ENCODE assay signal across 18 mouse cellular contexts in genomic region chr12:74216103-74216728, GRCm38 (mm10).
DNase-seq lines count a peak whose midpoint lies in the region; ATAC-seq and TF ChIP-seq lines count a peak whose summit lies in the region.
"Had no signal": no experiment of that assay in that cellular context is flagged by ENCODE, and none has a peak within 500 bp of the region (broad histone marks: within the 10 kb centered on the region; RNA-seq: fewer than 3 reads in every experiment).

No protein-coding gene starts in this region.

- no peaks in the 10 kb centered on the region for H3K9me3 ChIP-seq in hindbrain, embryonic 12.5 days (replicated peaks)
- H3K9me3 ChIP-seq: embryonic facial prominence, embryonic 12.5 days; forebrain, embryonic 12.5 days; heart, embryonic 13.5 days had no signal

- no peaks in the 10 kb centered on the region for H3K27me3 ChIP-seq in hindbrain, embryonic 12.5 days
- H3K27me3 ChIP-seq in cerebellum, adult 2 months (ENCODE audit: control insufficient read depth, insufficient read depth, low read length), result no peaks in the 10 kb centered on the region
- H3K27me3 ChIP-seq: embryonic facial prominence, embryonic 12.5 days; forebrain, embryonic 12.5 days; heart, embryonic 13.5 days had no signal

- H3K4me2 ChIP-seq in hindbrain, embryonic 12.5 days (replicated peaks), result no peak overlapping the region
- H3K4me2 ChIP-seq: embryonic facial prominence, embryonic 12.5 days; forebrain, embryonic 12.5 days; heart, embryonic 13.5 days had no signal

- H3K9ac ChIP-seq in hindbrain, embryonic 12.5 days, result no peak overlapping the region
- H3K9ac ChIP-seq: embryonic facial prominence, embryonic 12.5 days; forebrain, embryonic 12.5 days; heart, embryonic 13.5 days had no signal

- no peaks in the 10 kb centered on the region for H3K4me1 ChIP-seq in hindbrain, embryonic 12.5 days
- H3K4me1 ChIP-seq in cerebellum, adult 2 months (ENCODE audit: control insufficient read depth, insufficient read depth, low read length), result no peaks in the 10 kb centered on the region
- H3K4me1 ChIP-seq: embryonic facial prominence, embryonic 12.5 days; forebrain, embryonic 12.5 days; heart, embryonic 13.5 days had no signal

- TF ChIP-seq POLR2A in cerebellum, adult 2 months (IDR thresholded peaks at IDR 0.05; ENCODE audit: borderline replicate concordance, insufficient read depth, low read length), result no peak

- no peak overlapping the region for H3K4me3 ChIP-seq in hindbrain, embryonic 12.5 days
- no peak overlapping the region for H3K4me3 ChIP-seq in cerebellum, adult 2 months (replicated peaks; ENCODE audit: insufficient read depth, low read depth, low read length)
- H3K4me3 ChIP-seq: embryonic facial prominence, embryonic 12.5 days; forebrain, embryonic 12.5 days; heart, embryonic 13.5 days had no signal

- H3K27ac ChIP-seq in hindbrain, embryonic 12.5 days, result no peak overlapping the region
- H3K27ac ChIP-seq in cerebellum, adult 2 months (ENCODE audit: insufficient read depth, low read length), result no peak overlapping the region
- H3K27ac ChIP-seq: embryonic facial prominence, embryonic 12.5 days; forebrain, embryonic 12.5 days; heart, embryonic 13.5 days had no signal

- no peak for ATAC-seq in hindbrain, embryonic 12.5 days (ENCODE audit: low FRiP score)

- H3K36me3 ChIP-seq in hindbrain, embryonic 12.5 days, result no peaks in the 10 kb centered on the region
- H3K36me3 ChIP-seq: embryonic facial prominence, embryonic 12.5 days; forebrain, embryonic 12.5 days; heart, embryonic 13.5 days had no signal

- intact Hi-C loops in left cerebral cortex, postnatal 4 days (cut with DNase I), result no loop called here
- intact Hi-C loops in left cerebral cortex, postnatal 25 days (cut with DNase I), result no loop called here

- TF ChIP-seq CTCF in cerebellum, adult 2 months (IDR thresholded peaks at IDR 0.05; ENCODE audit: borderline replicate concordance, insufficient read depth, low read depth, low read length), result no peak

- peak; percentile 49 to 68 for DNase-seq in frontal cortex, adult 2 months (ENCODE audit: extremely low spot score in 1 of 2, low spot score in 1 of 2)
- no peak for DNase-seq in frontal cortex, postnatal 10 days (ENCODE audit: low spot score in 2 of 2)
- peak; percentile 56 to 64 for DNase-seq in left cerebral cortex, adult 9 months (ENCODE audit: low spot score in 2 of 2)
- no peak for DNase-seq in left cerebral cortex, postnatal 4 days
- peak; percentile 82 for DNase-seq in brain, adult 2 months (ENCODE audit: low read depth, low spot score)
- peak; percentile 43 to 81 for DNase-seq in left cerebral cortex, postnatal 25 days (ENCODE audit: low spot score in 2 of 2)
- no peak for DNase-seq in cerebellum, adult 2 months
- DNase-seq: adrenal gland, adult 2 months; adrenal gland, postnatal 25 days; cerebellum, adult 8-10 months; cerebellum, postnatal 25 days; gastrocnemius, postnatal 36 days; heart, adult 11 months; heart, postnatal 36 days had no signal

- 72% methylated on average over 5 of the region's 5 CpGs for WGBS in hindbrain, embryonic 12.5 days
- 74% methylated on average over 5 of the region's 5 CpGs for WGBS in cerebellum, adult 2 months

Comparison
In these comparisons a context has a peak if more than half of its experiments do, and no peak if none do; other contexts are left out.
1. DNase-seq: peak in frontal cortex, adult 2 months (2 of 2), left cerebral cortex, adult 9 months (2 of 2), brain, adult 2 months (single experiment) and left cerebral cortex, postnatal 25 days (2 of 2); none in frontal cortex, postnatal 10 days (0 of 2), left cerebral cortex, postnatal 4 days (single experiment) and cerebellum, adult 2 months (0 of 2).